Mouse (Mus musculus): ENCODE data around the gene Stox2.

Gene Stox2

DNA sequence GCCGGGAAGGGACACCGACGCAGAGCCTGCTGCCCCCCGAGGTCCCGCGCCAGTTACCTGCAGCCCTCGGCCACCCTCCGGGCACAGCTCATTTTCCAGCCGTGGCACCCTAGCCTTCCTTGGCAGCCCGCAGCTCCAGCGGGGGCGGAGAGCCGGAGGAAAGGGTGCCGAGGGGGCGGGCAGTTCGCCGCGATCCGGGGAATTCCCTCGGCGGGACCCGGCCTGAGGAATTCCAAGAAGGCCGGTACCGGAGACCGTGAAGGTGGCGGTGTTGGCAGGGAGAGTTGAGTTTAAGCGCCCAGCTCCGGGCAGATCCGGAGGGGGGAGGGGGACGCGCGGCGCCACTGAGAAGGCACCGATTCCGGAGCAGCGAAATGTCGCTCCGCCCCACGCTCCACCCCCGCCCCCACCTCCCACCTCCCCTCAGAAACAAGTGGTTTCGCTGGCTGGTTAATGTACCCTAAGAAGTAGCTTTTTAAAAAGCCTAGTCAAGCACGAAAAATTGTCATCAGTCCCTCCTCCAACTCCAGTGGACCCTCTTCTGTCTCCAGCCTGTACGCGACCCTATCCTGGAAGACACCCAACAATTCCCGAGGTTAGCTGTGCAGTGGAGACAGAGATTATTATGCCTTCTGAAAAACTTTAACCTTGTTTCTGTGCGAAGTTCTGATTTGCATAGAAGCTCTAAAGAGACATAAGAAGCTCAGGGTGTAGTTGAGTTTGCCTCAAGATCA is 32.5 kb downstream of the Stox2 start:
- POLR2A ChIA-PET: interaction anchor here in 3 of 4 experiments (0.5 to 1.5 kb wide), 4 partner anchors 9 to 268 kb away, joined by 3 to 6 read pairs (median 3); no protein-coding TSS in a partner anchor

GRCm38 (mm10) chr8:47412696-47413523 is 33.3 kb downstream of the Stox2 start:
- ChIA-PET CTCF (no interaction called here), POLR2A (interaction anchor here (0.5 to 1.5 kb wide), 6 partner anchors 8 to 269 kb away, joined by 3 to 6 read pairs (median 3); no protein-coding TSS in a partner anchor)

More for the DNA sequence above, 32.5 kb downstream of the Stox2 start:
- CTCF ChIA-PET: no interaction called here

GRCm38 (mm10) chr8:47411994-47412695 is 34.0 kb downstream of the Stox2 start:
- ChIA-PET POLR2A (interaction anchor here (0.6 to 0.8 kb wide), 6 partner anchors 17 to 264 kb away, joined by 3 read pairs; no protein-coding TSS in a partner anchor), CTCF (no interaction called here)

- ChIA-PET POLR2A (interaction anchor here in 1 of 4 experiments (0.5 kb wide), 1 partner anchor 1079 kb away, joined by 4 read pairs; no protein-coding TSS in a partner anchor), CTCF (no interaction called here)
These were observed 34.8 kb downstream of the Stox2 start for GRCm38 (mm10) chr8:47411321-47411720.

- CTCF ChIA-PET: no interaction called here
- POLR2A ChIA-PET: interaction anchor here in 2 of 4 experiments (0.7 to 1.1 kb wide), 3 partner anchors 13 to 148 kb away, joined by 3 to 7 read pairs (median 3); no protein-coding TSS in a partner anchor
These were observed 37.1 kb downstream of the Stox2 start for GRCm38 (mm10) chr8:47409061-47409460.

- ChIA-PET CTCF (no interaction called here), POLR2A (interaction anchor here in 2 of 4 experiments (0.7 to 1.8 kb wide), 3 partner anchors 9 to 638 kb away, joined by 3 to 6 read pairs (median 3); no protein-coding TSS in a partner anchor)
These were observed 41.3 kb downstream of the Stox2 start for GRCm38 (mm10) chr8:47404852-47405251.

DNA sequence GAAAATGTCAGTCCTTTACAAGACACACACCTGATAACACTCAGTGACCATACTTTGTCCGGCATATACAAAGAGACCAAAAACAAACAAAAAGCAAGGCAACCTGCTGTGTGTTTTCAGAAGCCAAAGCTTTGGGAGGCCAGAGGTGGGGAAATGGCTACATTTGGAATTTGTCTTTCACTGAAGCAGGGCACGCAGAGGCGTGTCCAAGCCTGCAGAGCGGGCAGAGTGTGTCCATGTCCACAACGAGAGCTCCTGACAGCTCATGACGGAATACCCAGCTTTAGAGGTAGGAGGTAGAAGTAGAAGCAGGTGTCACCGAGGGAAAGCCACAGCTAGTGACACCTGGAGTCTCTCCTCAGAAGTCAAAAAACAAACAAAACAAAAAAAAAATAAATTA is 53.2 kb downstream of the Stox2 start:
- ChIA-PET POLR2A (interaction anchor here in 1 of 4 experiments (1.0 to 1.6 kb wide), 2 partner anchors 125 to 776 kb away, joined by 4 read pairs; partner anchors contain the start of genes Casp3 and Primpol), CTCF (no interaction called here)

DNA sequence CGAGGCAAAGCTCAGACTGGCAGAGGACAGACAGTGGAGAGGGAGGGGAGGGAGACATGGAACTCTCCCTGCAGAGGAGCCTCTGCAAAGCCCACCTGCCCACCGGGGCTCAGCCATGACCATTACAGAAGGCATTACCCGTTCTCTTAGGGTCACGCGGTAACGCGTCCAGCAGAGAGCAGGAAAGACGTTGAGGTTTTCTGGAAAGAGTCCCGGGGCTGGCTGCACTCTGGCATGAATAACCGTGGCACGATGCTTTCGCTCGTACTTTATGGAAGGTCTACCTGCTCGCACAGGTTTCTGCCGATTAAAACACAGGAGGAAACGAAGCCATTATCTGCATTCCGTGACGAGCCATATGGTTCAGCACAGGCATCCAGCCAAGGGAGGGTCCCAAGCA is 53.9 kb downstream of the Stox2 start:
- ChIA-PET CTCF (no interaction called here), POLR2A (interaction anchor here in 2 of 4 experiments (0.6 to 1.6 kb wide), 4 partner anchors 20 to 775 kb away, joined by 3 to 5 read pairs (median 4); partner anchors contain the start of genes Casp3 (in 1 of the 2) and Primpol (in 1 of the 2))

- ChIA-PET POLR2A (interaction anchor here in 2 of 4 experiments (0.6 to 1.6 kb wide), 3 partner anchors 20 to 124 kb away, joined by 3 to 5 read pairs (median 4); no protein-coding TSS in a partner anchor), CTCF (no interaction called here)
These were observed 54.3 kb downstream of the Stox2 start for GRCm38 (mm10) chr8:47391844-47392243.

DNA sequence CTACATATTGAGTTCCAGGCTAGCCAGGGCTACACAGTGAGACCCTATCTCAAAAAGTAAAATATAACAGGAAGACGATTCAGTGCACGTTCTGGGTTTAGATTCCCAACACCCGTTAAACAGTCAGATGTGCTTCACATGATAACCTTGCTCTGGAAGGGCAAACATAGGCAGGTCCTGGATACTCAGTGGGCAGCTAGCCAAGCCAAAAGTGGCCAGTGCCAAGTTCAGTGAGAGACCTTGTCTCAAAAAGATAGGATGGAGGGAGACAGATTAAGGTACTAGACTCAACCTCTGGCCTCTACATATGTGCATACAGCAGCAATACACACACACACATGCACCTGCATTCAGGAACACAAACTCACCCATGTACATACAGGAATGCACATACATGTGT is 56.7 kb downstream of the Stox2 start:
- ChIA-PET POLR2A (no interaction called here), CTCF (no interaction called here)

- CTCF ChIA-PET: interaction anchor here (0.6 to 1.5 kb wide), 4 partner anchors 16 to 419 kb away, joined by 4 to 7 read pairs (median 6); no protein-coding TSS in a partner anchor
- POLR2A ChIA-PET: interaction anchor here in 3 of 4 experiments (0.6 to 1.6 kb wide), 8 partner anchors 12 to 370 kb away, joined by 3 to 5 read pairs (median 4); no protein-coding TSS in a partner anchor
These were observed 58.0 kb downstream of the Stox2 start for GRCm38 (mm10) chr8:47388171-47388570.

GRCm38 (mm10) chr8:47385810-47386209 is 60.4 kb downstream of the Stox2 start:
- CTCF ChIA-PET: interaction anchor here in 3 of 4 experiments (0.6 to 1.8 kb wide), 9 partner anchors 9 to 432 kb away, joined by 3 to 10 read pairs (median 3); no protein-coding TSS in a partner anchor
- POLR2A ChIA-PET: interaction anchor here in 1 of 4 experiments (0.6 to 1.4 kb wide), 2 partner anchors 9 to 26 kb away, joined by 3 to 4 read pairs; no protein-coding TSS in a partner anchor

GRCm38 (mm10) chr8:47384151-47384550 is 62.0 kb downstream of the Stox2 start:
- POLR2A ChIA-PET: no interaction called here
- CTCF ChIA-PET: no interaction called here

GRCm38 (mm10) chr8:47383632-47384031 is 62.5 kb downstream of the Stox2 start:
- CTCF ChIA-PET: no interaction called here
- POLR2A ChIA-PET: no interaction called here

DNA sequence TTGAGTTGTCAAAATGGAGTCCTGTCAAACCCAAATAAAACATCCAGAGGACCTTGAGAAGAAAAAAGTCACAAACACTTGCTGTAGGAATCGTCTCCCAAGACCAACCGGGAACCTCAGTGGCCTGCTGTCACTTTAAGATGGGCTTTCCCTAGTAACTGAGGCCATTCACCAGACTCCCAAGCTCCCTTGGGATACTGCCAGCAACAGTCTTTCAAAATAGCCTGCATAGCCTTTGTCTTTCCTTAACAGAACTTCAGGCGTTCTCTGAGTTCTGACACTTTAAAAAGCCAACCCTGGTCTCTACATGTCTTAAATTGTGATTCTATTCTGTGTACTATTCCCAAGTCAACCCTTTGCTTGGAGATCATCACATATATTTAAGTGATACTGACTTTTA is 64.9 kb downstream of the Stox2 start:
- ChIA-PET CTCF (no interaction called here), POLR2A (interaction anchor here in 1 of 4 experiments (0.5 kb wide), 1 partner anchor 27 kb away, joined by 3 read pairs; no protein-coding TSS in a partner anchor)

GRCm38 (mm10) chr8:47380725-47381124 is 65.4 kb downstream of the Stox2 start:
- POLR2A ChIA-PET: interaction anchor here in 1 of 4 experiments (0.5 kb wide), 1 partner anchor 27 kb away, joined by 3 read pairs; no protein-coding TSS in a partner anchor
- CTCF ChIA-PET: no interaction called here

DNA sequence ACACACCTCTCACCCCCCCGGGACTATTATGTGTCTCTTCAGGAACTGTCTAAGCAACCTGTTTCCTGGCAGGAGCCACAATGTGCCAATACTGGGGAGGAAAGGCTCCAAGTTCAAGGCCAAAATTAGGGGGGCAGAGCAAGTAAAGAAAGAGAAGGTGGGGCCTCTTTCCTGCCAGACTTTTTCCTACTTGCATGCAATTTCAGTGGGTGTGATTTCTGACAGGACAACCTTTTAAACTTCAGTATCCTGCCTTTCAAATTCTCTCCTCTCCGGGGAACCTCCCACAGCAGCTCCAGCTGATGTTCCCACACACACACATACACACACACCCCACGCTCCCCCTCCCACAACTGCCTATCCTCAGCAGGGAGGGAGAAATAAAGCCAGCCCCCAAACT is 66.1 kb downstream of the Stox2 start:
- ChIA-PET CTCF (no interaction called here), POLR2A (no interaction called here)

GRCm38 (mm10) chr8:47376651-47377050 is 69.5 kb downstream of the Stox2 start:
- ChIA-PET CTCF (interaction anchor here in 1 of 4 experiments (2.0 kb wide), 1 partner anchor 9 kb away, joined by 7 read pairs; no protein-coding TSS in a partner anchor), POLR2A (interaction anchor here in 1 of 4 experiments (1.1 to 1.4 kb wide), 2 partner anchors 9 to 108 kb away, joined by 3 read pairs; no protein-coding TSS in a partner anchor)

Measured in embryonic stem cell, embryonic (primary cell).